Mouse (Mus musculus): ENCODE results near the gene Gm10228.

- TF ChIP-seq CTCF (IDR thresholded peaks at IDR 0.05; ENCODE audit: low read depth, low read length) (no peak), TAL1 (conservative IDR thresholded peaks at IDR 0.05; ENCODE audit: low read depth, low read length) (no peak), GATA1 (IDR thresholded peaks at IDR 0.05; ENCODE audit: borderline replicate concordance, low read length) (no peak)
These were observed 6.5 kb upstream of the Gm10228 start, which contains the start of gene Krtap6-5 for GRCm38 (mm10) chr16:89047783-89048182.

Measured in G1E (cell line).